Mouse (Mus musculus) embryonic stem cell, embryonic (primary cell): Measurements from ENCODE around the gene Wdr91.

Experiments used
- CTCF ChIA-PET, 4 experiments: fragments of 300-600 bp in 2 of 4; fragments of 350-600 bp in 2 of 4; sonication (Branson Sonifier 250); formaldehyde crosslinking; loops; one replicate each; lab custom pipeline; 2022; ENCODE audit warnings: inconsistent platforms in 2 of 4; lab: Charles Lee
- POLR2A ChIA-PET, 4 experiments: fragments of 300-600 bp in 2 of 4; fragments of 350-600 bp in 2 of 4; sonication (Branson Sonifier 250); formaldehyde crosslinking; loops; one replicate each; lab custom pipeline; 2022; ENCODE audit warnings: antibody characterized with exemption in 4 of 4, inconsistent platforms in 1 of 4; lab: Charles Lee

Gene Wdr91

GRCm38 (mm10) chr6:34903441-34903840 is 7.2 kb downstream of the Wdr91 start:
- ChIA-PET POLR2A (no interaction called here), CTCF (no interaction called here)

GRCm38 (mm10) chr6:34902578-34902977 is 8.1 kb downstream of the Wdr91 start:
- ChIA-PET CTCF (interaction anchor here in 1 of 4 experiments (1.1 kb wide), 1 partner anchor 25 kb away, joined by 3 read pairs; the partner anchor contains the start of gene Cyren), POLR2A (interaction anchor here in 3 of 4 experiments (0.8 to 2.2 kb wide), 5 partner anchors 8 to 44 kb away, joined by 3 to 7 read pairs (median 3); partner anchors contain the start of gene Wdr91 (in 2 of the 3))

GRCm38 (mm10) chr6:34901911-34902444 is 8.7 kb downstream of the Wdr91 start:
- CTCF ChIA-PET, result interaction anchor here in 1 of 4 experiments (1.1 kb wide), 1 partner anchor 24 kb away, joined by 3 read pairs; the partner anchor contains the start of gene Cyren

GRCm38 (mm10) chr6:34900990-34901389 is 9.7 kb downstream of the Wdr91 start:
- POLR2A ChIA-PET, result interaction anchor here (0.6 to 2.2 kb wide), 6 partner anchors 8 to 112 kb away, joined by 3 to 7 read pairs (median 3); partner anchors contain the start of genes Cyren (in 1 of the 4), Stra8 (in 1 of the 4), Tmem140 (in 1 of the 4) and Wdr91 (in 1 of the 4)
- CTCF ChIA-PET, result no interaction called here

More at GRCm38 (mm10) chr6:34901911-34902444, 8.7 kb downstream of the Wdr91 start:
- POLR2A ChIA-PET, result interaction anchor here in 3 of 4 experiments (0.8 to 2.2 kb wide), 8 partner anchors 9 to 427 kb away, joined by 3 to 7 read pairs (median 4); partner anchors contain the start of genes Wdr91 (in 2 of the 3), Bpgm (in 1 of the 3) and Cyren (in 1 of the 3)

- ChIA-PET POLR2A (interaction anchor here in 1 of 4 experiments (1.2 to 1.4 kb wide), 2 partner anchors 9 to 20 kb away, joined by 3 read pairs; no protein-coding TSS in a partner anchor), CTCF (no interaction called here)
Observed at GRCm38 (mm10) chr6:34899127-34899526, 11.5 kb downstream of the Wdr91 start.

GRCm38 (mm10) chr6:34896168-34896780 is 14.4 kb downstream of the Wdr91 start:
- ChIA-PET POLR2A (interaction anchor here in 2 of 4 experiments (0.6 to 1.2 kb wide), 3 partner anchors 9 to 56 kb away, joined by 3 to 5 read pairs (median 3); no protein-coding TSS in a partner anchor), CTCF (interaction anchor here in 1 of 4 experiments (0.8 to 0.9 kb wide), 2 partner anchors 9 to 422 kb away, joined by 3 to 4 read pairs; no protein-coding TSS in a partner anchor)

- ChIA-PET CTCF (interaction anchor here in 1 of 4 experiments (0.8 to 0.9 kb wide), 3 partner anchors 10 to 422 kb away, joined by 3 to 4 read pairs (median 3); no protein-coding TSS in a partner anchor), POLR2A (interaction anchor here in 2 of 4 experiments (1.0 to 6.3 kb wide), 5 partner anchors 9 to 32 kb away, joined by 3 to 29 read pairs (median 4); partner anchors contain the start of genes Wdr91 (in 2 of the 2) and Cyren (in 1 of the 2))
Observed at GRCm38 (mm10) chr6:34895569-34895968, 15.1 kb downstream of the Wdr91 start.

- POLR2A ChIA-PET, result interaction anchor here in 2 of 4 experiments (0.5 to 2.1 kb wide), 8 partner anchors 9 to 413 kb away, joined by 3 to 5 read pairs (median 3); partner anchors contain the start of genes Cyren (in 2 of the 2), Bpgm (in 1 of the 2) and Wdr91 (in 1 of the 2)
- CTCF ChIA-PET, result interaction anchor here in 1 of 4 experiments (1.0 to 1.7 kb wide), 2 partner anchors 9 to 11 kb away, joined by 3 to 4 read pairs; partner anchors contain the start of gene Cyren
Observed at GRCm38 (mm10) chr6:34889185-34889584, 21.5 kb downstream of the Wdr91 start.

- ChIA-PET POLR2A (interaction anchor here in 3 of 4 experiments (1.0 to 2.1 kb wide), 14 partner anchors 9 to 106 kb away, joined by 3 to 6 read pairs (median 4); partner anchors contain the start of genes Cyren (in 3 of the 3), Tmem140 (in 1 of the 3) and Wdr91 (in 1 of the 3)), CTCF (interaction anchor here in 3 of 4 experiments (0.5 to 1.2 kb wide), 4 partner anchors 9 to 541 kb away, joined by 3 to 7 read pairs (median 3); partner anchors contain the start of gene Cyren (in 1 of the 3))
Observed at GRCm38 (mm10) chr6:34887131-34887850, 23.4 kb downstream of the Wdr91 start.

- ChIA-PET CTCF (no interaction called here), POLR2A (interaction anchor here in 1 of 4 experiments (1.5 kb wide), 1 partner anchor 26 kb away, joined by 4 read pairs; the partner anchor contains the start of gene Wdr91)
Observed at GRCm38 (mm10) chr6:34884724-34885123, 26.0 kb downstream of the Wdr91 start.

- ChIA-PET CTCF (interaction anchor here (0.6 to 3.9 kb wide), 13 partner anchors 9 to 586 kb away, joined by 3 to 17 read pairs (median 4); partner anchors contain the start of genes Stra8 (in 1 of the 4) and Wdr91 (in 1 of the 4)), POLR2A (interaction anchor here in 2 of 4 experiments (0.9 to 4.3 kb wide), 7 partner anchors 9 to 34 kb away, joined by 3 to 29 read pairs (median 3); partner anchors contain the start of gene Wdr91 (in 1 of the 2))
Observed at GRCm38 (mm10) chr6:34879911-34880475, 30.7 kb downstream of the Wdr91 start.

GRCm38 (mm10) chr6:34879101-34879740 is 31.5 kb downstream of the Wdr91 start:
- POLR2A ChIA-PET, result interaction anchor here in 3 of 4 experiments (0.8 to 4.3 kb wide), 17 partner anchors 7 to 48 kb away, joined by 3 to 29 read pairs (median 4); partner anchors contain the start of genes Wdr91 (in 2 of the 3), Stra8 (in 1 of the 3) and Tmem140 (in 1 of the 3)
- CTCF ChIA-PET, result interaction anchor here (0.5 to 3.9 kb wide), 16 partner anchors 9 to 769 kb away, joined by 3 to 17 read pairs (median 4); partner anchors contain the start of genes Stra8 (in 1 of the 4) and Wdr91 (in 1 of the 4)

GRCm38 (mm10) chr6:34877509-34878321 is 33.0 kb downstream of the Wdr91 start, which contains the start of gene Cyren:
TSS of gene Cyren (minus strand) at chr6:34878060.
- CTCF ChIA-PET, result interaction anchor here (0.7 to 3.9 kb wide), 17 partner anchors 9 to 531 kb away, joined by 3 to 17 read pairs (median 4); partner anchors contain the start of genes Agbl3 (in 1 of the 4) and Bpgm (in 1 of the 4)
- POLR2A ChIA-PET, result interaction anchor here in 3 of 4 experiments (0.5 to 4.3 kb wide), 31 partner anchors 9 to 559 kb away, joined by 3 to 29 read pairs (median 4); partner anchors contain the start of genes Agbl3 (in 3 of the 3), Bpgm (in 1 of the 3), Stra8 (in 1 of the 3) and Tmem140 (in 1 of the 3)

- POLR2A ChIA-PET, result interaction anchor here in 2 of 4 experiments (0.8 to 4.3 kb wide), 10 partner anchors 9 to 300 kb away, joined by 3 to 29 read pairs (median 4); partner anchors contain the start of genes Tmem140 (in 2 of the 2) and Nup205 (in 1 of the 2)
- CTCF ChIA-PET, result interaction anchor here in 2 of 4 experiments (0.9 to 1.4 kb wide), 4 partner anchors 9 to 50 kb away, joined by 3 to 6 read pairs (median 4); no protein-coding TSS in a partner anchor
Observed at GRCm38 (mm10) chr6:34876835-34877156, 33.9 kb downstream of the Wdr91 start.
